Mouse (Mus musculus) left cerebral cortex, postnatal 10 days (tissue): ENCODE measurements around the gene Smad5. TPM values are rescaled to one million over a fixed set of nuclear protein-coding genes. Genes with fewer than 3 reads are reported as not detected.

Experiments
- DNase-seq, 2 experiments: peaks; one replicate each; pipeline ENCODE4 v3.0.0; 2021 to 2022; ENCODE audit warnings: low spot score in 2 of 2, mixed read lengths in 1 of 2; ENCODE audit errors: extremely low spot score in 1 of 2
- intact Hi-C: fragments of 180-260 bp; cut with DNase I; formaldehyde crosslinking; loops from one replicate; pipeline ENCODE4 v1.15.1; 2025
- total RNA-seq, 2 experiments: library from RNA; stranded (reverse); gene quantifications; 2 replicates each; pipeline ENCODE4 v1.2.3; 2021

The Smad5 gene
- total RNA-seq, 2 experiments from 2014 or later, result 22.3 to 23.0 TPM

DNA sequence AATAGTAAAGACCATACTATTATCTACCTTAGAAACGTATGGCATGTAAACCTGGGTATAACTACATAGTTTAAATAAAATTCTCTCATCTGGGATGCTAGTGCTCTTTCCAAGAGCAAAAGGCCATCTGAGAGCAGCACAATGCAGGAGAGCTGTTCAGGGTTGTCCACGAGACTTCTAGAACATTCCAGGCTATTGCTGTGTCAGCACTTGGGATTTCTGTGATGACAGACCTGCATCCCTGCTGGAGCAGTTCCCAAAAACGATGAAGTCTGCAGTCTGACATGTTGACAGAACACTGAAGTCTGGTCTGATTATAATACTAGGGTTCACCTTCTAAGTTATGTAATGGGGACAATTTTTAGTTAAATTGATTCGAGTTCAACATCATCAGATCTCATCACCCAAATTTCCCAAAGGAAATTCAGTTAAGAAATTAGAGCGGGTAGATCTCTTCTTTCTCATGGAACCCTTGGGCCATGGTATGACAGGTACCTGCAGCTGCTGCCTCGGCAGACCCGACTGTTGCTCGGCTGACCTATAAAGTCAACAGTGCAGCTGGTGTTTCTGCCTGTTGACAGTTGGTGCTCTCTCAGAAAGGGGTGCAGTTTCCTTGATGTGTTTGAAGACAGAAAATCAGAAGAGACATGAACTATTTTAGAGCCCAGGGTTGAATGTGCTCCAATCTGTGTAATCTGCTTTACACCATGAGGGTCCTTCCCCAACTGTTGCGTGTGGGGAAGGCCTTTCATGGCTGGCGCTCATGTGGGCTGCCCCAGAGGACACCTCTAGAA lies 44.1 kb downstream of the Smad5 start:
- intact Hi-C loops, result no loop called here
- DNase-seq, result no peak

DNA sequence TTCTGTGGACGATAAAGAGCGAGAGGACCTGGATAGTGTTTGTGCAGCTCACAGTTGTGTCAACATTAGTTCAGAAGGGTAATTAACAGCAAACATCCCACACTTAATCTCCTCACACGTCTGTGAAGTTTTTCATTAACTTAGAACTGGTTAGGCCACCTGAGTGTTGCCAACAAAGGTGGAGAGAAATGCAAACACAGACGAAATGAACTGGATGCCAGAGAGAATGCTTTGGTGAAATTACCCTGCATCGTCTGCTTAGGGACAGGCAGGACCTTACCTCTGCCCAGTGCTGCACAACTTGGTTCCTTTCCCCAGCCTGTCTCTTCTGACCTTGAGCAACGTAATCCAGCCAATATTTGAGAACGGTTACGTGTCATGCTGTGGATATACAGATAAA lies 44.7 kb downstream of the Smad5 start:
- no peak for DNase-seq
- intact Hi-C loops, result no loop called here

DNA sequence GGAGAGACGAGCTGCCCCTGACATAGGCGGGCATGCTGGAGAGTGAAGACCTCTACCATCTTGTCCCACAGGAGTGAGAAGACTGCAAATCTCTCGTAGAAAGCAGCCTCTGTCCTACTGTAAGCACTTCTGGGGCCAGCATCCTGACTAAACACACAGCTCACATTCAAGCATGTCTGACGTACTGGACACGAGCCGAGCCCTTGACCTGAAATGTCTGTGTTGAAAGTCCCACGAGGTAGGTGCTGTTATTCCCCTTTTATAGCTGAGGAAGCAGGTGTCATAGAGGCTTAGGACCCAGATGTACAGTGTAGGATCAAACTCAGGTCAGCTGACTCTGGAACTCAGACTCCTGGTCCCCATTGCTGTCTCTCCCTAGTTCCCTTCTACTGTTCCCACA lies 46.6 kb downstream of the Smad5 start:
- intact Hi-C loops, result no loop called here
- no peak for DNase-seq

DNA sequence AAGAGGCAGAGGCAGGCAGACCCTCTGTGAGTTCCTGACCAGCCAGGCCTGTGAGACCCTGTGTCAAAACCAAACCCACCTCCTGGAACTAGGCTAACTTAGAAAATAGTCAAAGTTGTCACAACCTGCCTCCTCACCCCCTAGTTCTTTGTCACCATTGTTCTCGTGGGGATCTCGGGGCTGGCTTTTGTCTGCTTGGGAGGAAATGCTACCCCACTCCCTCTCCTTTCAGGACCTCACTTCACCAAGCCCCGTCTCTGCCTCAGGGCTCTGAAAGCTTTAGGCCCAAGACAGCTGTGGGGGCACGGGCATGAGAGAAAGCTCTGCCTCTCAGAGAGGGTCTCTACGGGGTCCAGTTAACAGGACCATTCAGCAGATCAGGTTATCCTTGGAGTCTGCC lies 49.0 kb downstream of the Smad5 start:
- DNase-seq, result no peak
- intact Hi-C loops, result no loop called here

DNA sequence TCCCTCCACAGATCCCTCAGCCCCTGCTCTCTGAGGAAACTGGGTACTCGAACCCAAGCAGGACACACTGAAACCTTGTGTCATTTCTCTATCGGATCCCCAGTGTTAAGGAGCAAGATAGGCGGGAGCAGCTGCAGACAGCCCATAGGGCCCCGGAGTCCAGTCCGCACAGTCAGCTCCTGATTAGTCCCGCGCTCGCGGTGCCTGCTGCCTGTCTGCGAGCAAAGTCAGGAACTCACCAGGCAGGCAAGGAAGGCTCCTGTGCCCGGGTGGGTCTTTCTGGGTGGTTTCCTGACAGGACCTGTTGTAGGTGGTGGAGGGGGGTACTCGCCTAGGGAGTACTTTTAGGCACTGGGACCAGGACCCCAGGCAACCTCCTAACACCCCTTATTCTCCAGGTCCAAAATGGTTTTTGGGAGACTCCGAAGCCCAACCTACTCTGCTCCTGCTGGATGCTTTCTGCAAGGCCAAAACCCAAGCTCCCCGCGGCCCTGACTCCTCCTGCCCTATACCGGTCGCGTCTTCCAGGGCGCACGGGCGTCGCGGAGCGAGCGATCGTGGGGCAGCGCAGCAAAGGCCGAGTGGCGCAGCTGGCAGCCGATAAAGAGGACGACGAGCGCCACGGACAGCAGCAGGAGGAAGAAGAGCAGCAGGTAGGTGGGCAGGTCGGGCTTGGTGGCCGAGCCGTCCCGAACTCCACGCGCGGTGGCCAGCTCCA lies 49.8 kb downstream of the Smad5 start:
- intact Hi-C loops, result no loop called here
- no peak for DNase-seq

DNA sequence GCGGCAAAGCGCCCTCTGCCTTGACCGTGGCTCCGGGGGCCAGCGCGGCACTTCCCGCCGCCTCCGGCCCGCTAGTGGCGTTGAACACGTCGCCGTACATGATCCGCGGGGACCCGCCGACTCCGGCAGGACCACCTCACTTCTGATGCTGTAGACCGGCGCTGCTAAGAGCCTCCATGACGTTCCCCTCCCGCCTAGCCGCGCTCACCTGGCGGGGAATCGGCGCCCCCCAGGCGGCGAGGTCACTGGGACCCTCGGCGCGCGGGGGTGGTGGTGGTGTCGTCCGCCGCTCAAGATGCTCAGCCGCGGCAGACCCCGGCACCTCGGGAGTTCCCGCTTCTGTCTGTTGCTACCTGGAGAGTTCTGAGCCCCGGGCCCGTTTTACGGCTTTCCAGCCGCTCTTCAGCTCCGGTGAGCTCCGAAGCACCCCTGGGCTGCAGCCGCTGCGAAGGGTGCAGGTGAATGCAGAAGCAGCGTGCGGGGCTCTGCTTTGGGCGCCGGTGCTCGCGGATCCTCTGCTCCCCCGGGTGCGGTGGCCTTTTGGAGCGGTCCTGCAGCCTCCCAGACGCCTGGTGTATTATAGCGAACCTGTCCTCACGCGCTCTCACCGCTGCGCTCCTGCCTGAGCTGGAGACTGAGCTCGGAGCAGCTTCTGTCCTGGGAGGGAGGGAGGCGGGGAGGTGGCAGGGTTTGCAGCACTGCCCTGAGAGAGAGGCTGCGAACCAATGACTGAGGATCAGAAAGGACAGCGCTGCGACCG lies 50.6 kb downstream of the Smad5 start, which contains the start of gene Gm45623:
Gene Gm45623, minus strand, starts transcription at position 636 of the 760 bp plus-strand sequence.
- intact Hi-C loops, result no loop called here
- no peak for DNase-seq

DNA sequence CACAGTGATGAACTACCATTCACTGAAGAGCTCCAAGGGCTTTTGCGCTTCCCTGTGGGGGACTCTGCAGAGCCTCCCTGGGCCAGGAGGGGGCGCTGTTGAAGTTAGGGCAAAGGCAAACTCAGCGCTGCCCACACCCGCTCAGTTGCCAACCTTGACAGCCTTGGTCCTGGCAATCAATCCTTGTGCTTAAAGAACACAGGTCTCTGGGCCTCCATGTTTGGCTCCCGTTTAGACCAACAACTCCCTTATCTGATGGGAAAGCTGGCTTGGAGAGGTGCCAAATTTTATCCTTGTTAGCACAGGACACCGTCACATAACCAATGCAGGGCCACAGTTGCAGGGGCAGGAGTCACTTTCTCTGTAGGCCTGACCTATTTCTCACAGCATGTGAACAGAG lies 53.1 kb downstream of the Smad5 start:
- intact Hi-C loops, result no loop called here
- peak in 1 of 2 experiments; percentile 49 for DNase-seq

DNA sequence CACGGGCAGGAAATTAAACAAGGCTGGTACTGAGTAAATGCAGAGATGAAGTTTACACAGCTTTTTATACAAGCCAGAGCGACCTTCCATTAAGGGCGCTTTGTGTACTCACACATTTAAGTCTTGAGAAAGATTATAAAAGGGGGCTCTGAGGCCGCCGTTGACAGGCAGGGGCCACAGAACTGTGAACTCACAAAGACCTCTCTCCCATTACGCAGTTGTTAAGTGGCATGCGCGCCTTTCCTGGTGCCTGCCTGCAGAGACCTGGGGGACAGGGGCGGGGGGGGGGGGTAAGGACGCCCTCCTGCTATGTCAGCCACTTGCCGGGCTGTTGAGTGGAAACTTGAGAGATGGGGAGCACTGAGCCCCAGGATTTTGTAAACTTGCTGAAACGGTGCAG lies 54.4 kb downstream of the Smad5 start:
- intact Hi-C loops, result no loop called here
- DNase-seq, result no peak

DNA sequence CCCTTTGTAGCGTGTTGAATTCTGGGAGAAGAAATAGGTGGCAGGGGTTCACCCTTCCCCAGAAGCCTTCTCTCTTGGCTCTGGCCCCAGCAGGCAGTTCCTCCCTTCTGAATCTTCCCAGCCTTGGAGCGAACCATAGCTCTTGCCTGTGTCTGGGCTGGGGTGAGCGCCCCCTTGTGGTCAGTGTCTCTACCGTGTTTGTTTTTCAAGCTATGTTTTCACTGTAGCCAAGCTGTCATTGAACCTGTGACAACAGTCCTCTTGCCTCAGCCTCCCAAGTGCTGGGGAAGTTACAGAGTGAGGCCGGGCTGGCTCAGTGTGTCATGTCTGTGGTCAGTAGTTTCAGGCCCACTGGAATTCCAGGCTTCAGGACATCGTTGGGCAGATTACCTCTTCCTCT lies 55.7 kb downstream of the Smad5 start:
- DNase-seq, result peak; percentile 58 to 84
- intact Hi-C loops, result no loop called here

DNA sequence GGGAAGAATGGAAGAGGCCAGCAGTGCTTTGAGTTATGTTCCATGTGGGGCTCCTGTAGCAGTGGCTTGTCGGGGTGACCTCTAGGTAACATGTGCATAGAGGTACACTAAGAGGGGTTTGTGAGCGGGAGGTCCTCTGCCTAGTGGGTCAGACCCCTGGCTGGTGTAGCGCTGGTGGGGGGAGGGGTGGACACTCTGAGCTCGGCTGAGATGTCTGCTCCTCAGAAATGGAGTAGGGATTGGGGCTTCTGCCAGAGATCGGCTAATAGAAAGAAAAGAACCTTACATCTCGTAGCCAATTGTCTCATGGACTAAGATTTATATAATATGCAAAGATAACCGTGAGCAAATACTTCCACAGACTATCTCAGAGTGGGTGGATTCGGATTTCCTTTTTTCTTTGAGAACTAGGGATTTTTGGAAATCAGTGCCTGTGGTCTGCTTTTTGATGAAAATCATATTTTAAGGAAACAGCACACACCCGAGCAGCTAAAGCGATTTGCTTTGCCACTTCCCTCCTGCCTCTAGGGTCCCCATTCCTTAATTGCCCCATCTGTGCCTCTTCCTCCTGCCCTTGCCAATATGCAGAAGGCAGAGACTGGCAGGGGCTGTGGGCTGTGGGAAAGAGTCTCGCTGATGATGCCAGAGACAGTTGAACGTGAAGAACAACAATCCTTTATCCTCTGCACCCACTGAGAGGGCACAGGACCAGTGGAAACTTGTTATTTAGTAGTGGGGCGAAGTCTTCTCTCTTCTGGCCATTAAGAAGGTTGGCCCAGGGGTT lies 59.8 kb downstream of the Smad5 start:
- intact Hi-C loops, result no loop called here
- DNase-seq, result no peak

DNA sequence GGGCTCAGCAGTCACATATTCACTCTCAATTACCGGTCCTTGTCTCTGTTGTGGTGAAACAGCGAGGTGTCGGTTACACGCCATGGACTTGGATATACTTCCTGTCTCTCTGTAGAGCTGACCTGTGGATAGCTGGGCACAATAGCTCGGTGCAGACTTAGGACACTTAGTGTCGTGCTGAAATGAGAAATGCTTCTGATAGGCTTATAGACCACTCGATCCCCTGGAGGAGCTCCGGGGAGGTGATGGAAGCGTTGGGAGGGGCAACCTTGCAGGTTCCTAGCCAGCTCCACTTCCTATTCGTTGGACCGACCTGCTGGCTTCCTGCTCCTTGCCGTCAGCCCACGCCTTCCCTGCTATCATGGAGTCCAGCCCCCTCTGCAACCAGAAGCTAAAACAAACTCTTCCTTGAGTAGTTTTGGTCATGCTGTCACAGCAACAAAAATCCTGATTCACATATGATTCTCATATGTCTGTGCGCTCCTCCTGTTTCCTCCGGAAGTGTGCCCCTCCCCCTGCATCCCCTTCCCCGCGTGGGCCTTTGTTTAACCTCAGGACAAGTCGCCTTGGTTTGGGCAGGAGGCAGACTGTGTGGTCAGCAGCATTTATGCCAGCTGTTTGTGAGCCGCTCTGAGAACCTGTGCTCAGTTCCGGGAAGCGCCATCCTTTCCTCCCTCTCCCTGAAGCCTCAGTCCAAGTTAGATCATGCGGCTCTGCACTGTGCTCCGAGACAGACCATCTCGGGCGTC lies 62.6 kb downstream of the Smad5 start:
- intact Hi-C loops, result no loop called here
- DNase-seq, result no peak

DNA sequence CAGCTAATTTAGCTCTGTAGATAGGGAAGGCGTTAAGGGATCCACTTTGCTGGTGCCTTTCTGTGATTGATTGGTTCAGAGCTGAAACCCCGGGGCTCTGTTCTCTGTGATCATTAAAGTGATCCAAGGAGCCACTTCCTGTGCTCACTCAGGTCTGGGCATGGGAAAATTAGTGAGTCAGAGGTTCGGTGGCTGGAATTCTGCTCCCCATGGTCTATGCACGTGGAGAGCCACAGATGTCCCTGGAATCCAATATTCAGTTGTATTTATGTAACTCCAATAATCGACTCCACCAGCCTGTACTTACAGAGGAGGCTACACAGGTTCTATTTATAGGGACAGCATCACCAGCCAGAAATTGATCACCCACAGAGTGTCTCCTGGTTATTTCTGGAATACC lies 63.4 kb downstream of the Smad5 start:
- intact Hi-C loops, result no loop called here
- no peak for DNase-seq

DNA sequence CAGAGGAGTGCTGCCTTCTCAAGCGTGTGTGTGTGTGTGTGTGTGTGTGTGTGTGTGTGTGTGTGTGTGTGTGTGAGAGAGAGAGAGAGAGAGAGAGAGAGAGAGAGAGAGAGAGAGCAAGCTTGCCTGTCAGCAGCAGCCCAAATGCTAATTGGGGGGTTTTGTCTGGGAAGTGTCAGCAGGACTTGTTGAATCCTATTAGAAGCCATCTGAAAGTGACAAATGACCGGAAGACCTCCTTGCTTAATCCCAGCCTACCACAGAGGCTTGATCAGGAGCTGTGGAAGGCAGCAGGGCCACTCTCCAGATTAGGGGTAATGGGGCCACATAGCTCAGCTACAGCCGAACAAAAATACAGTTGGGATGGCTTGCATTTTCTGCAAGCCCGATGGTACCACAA lies 66.6 kb downstream of the Smad5 start:
- intact Hi-C loops, result no loop called here
- no peak for DNase-seq

DNA sequence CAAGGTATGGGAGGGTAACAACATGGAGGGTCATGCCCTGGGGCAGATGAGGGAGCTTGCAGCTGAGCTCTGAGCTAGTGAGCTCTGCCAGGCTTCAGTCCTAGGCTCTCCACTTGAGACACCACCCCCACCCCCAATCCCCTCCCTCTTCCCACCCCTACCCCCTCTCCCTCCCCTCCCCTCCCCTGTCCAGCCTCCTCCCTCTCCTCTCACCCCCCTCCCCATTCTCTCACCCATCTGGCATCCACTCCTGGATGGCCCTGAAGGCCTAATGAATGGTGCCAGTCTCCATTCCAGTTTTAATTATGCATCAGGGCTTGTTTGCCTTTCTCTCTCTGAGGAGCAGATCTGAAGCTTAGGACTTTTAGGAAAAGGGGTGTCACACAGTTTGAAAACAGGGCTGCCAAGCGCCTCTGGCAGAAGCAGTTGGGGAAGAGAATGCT lies 67.3 kb downstream of the Smad5 start:
- no peak for DNase-seq
- intact Hi-C loops, result no loop called here

DNA sequence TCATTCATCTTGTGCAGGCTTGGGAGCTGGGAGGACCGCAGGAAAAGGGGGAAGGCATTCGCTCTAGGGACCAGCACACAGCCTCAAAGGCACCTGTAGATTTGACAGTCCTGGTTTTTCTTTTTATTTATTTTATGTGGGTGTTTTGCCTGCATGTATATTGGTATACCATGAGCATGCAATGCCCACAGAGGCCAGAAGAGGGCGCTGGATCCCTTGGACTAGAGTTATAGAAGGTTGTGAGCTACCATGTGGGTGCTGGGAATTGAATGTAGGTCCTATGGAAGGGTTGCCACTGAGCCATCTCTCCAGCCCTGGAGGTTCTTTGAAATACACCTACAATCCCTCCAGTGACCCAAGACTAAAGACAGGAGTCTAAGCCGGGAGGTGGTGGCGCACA lies 68.0 kb downstream of the Smad5 start:
- intact Hi-C loops, result no loop called here
- DNase-seq, result no peak

DNA sequence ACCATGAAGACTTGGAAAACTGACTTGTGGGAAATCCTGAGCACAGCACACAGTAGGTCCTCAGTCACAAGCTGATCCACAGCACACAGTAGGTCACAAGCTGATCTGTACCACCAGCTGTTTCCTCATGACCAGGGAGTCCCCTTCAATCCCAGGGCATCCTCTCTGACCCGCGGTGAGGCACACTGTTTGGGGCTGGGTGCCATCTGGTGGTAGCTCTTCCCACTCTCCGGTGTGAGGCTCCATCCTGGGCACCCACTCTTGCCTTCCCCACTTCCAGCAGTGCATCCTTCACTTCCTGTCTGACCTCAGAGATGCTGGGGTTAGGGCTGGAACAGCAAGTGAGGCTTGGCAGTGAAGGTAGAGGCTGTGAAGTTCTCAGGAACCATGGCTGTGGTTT lies 69.8 kb downstream of the Smad5 start:
- intact Hi-C loops, result no loop called here
- DNase-seq, result no peak

DNA sequence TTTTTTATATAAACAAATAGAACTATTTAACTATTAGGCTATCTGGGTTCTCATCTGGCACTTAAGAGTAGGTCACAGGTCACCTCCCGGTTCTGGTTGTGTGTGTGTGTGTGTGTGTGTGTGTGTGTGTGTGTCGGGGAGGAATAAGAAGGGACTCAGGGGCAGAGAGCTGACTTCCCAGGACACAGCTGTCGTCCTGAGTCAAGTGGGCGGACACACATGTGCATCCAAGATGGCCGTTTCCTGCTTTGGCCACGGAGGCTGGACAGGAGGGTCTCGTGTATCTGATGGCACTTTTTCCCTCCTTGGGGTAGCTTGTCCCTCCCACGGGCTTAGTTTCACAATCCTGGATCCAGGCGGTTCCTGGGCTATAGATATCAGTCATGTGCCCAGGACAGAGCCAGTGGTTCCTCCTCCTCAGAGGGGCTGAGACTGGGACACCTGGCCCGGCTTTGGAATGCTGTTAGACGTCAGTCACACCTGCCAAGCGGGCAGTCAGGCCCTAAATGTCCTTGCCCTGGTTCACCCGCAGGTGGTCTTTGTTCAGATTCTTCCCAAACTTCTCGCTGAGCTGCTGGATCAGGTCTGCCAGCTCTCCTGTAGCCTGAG lies 70.6 kb downstream of the Smad5 start:
- intact Hi-C loops, result no loop called here
- DNase-seq, result no peak

DNA sequence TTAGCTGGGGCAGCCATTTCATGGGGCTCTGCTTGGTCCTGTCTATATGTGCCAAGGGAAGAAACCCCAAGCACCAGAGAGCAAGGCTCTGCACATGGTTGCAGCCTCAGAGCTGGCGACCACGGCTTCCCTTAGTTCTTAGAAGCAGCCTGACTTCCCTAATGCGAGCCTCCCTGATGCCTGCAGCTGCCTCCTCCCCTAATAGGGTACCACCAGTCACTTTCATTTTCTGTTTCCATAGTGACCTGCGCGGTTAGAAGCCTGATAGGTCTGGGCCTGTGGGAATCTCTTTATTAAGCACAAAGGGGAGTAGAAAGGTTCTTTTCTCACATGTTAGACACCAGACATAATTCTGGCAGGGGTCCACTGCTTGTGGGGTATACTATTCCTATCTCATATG lies 71.5 kb downstream of the Smad5 start:
- DNase-seq, result no peak
- intact Hi-C loops, result no loop called here
